Mouse (Mus musculus): Measurements from ENCODE around the gene Dmrt2.
A peak's percentile ranks its signal among the peaks of the same experiment; 100 is the strongest.

Gene Dmrt2

DNA sequence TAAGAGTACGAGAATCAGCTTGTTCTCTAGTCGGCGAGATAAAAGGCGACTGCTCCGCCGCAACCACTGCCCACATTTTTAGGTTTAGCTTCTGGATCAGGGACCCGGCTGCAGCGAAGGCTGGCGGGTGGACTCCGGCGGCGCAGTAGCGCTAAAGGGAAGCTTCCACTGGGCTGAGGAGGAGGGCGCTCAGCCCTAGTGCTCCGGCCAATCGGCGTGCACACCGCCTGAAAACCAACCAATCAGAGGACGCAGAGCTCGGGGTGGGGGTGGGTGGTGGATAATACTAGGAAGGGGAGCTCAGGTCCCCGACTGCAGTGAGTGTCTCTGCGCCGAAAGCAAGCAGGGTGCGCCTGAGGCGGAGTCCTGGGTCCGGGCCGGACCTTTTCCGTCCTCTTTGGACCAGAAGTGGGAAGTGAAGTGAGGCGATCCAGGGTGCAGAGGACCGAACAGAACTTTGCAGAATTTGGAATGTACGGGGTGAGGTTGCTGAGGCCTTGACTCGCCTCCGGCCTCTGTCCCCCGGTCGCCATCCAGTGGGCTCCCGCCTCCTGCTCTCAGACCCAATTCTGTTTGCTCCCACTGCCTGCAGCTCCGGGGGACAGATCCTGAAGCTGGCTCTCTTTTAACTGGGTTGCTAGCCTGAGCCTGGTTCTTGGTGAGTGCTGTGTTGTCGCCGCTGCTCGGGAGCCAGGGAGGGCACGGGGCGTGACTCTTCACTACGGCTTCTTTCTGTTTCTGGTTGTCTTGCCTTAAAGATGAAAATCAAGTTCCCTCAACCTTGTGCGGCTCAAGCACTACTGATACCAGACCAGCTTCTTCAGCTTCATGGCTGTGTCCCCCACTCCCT lies at the start of gene Dmrt2:
Gene Dmrt2, plus strand, starts transcription at position 311 of the 850 bp plus-strand sequence.
- peak; percentile 20 to 70 for DNase-seq (ENCODE audit: low spot score in 2 of 2)

DNA sequence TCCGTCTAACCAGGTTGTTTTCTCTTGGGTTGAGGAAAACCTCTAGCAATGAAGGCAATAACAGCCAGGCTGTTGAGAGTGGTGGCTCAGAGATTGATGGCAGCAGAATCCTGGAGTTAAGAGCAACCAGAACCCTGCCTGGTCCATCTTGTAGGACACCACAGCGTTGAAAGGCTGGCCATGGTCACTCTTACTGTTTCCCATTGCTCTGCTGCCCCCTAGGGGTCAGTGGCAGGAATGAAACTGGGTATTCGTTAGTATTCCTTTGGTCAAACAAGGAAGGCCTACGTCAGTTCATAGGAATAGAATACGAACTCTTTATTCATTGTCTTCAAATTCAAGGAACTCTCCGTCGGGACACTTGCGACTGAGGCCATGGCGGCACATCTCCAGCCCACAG lies 43.7 kb upstream of the Dmrt2 start:
- peak; percentile 55 to 60 for DNase-seq (ENCODE audit: low spot score in 2 of 2)

DNA sequence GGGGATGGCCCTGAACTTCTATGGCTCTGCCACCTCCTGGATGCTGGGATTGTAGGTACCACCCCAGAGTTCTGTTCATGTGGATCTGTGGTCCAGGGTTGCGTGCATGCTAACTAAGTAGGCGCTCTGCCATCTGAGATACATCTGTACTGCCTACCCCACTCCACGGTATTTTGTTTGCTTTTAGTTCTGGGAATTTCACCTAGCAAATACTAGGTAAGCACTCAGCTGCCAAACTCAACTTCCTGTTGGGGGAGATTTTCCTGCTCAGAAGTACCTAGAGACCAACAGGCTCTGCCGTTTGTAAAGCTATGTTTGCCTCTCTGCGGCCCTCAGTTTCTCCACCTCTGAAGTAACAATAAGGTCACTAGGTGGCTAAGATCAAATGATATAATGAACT lies 37.1 kb upstream of the Dmrt2 start:
- DNase-seq (ENCODE audit: low spot score in 2 of 2): no peak

DNA sequence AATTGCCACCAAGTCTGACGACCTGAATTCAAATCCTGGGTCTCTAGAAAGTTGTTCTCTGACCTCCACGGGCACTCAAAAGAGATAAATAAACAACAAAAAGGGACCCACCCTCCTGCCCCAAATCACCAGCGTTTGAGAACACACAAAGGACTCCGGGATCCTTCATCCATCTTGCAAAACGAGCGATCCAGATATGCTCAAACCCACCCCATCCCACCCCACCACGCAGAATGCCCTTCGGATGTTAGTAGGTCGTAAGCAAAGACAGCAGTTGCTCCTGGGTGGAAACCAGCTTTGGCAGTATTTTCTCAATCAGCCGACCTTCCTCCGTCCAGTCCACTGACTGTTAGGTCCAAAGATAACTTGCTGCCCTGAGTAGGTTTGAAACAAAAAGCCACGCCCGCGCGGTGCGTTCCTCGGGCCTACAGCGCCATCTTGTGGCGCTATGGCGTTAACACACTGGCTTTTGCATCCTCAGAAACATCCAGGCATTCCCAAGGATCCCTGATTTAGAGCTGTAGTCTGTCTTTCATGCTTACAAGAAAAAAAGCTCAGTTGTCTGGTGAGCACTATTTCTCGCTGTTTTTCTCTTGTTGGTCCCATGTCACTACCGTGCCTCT lies 36.5 kb upstream of the Dmrt2 start:
- DNase-seq (ENCODE audit: low spot score in 2 of 2): peak; percentile 54 to 61

DNA sequence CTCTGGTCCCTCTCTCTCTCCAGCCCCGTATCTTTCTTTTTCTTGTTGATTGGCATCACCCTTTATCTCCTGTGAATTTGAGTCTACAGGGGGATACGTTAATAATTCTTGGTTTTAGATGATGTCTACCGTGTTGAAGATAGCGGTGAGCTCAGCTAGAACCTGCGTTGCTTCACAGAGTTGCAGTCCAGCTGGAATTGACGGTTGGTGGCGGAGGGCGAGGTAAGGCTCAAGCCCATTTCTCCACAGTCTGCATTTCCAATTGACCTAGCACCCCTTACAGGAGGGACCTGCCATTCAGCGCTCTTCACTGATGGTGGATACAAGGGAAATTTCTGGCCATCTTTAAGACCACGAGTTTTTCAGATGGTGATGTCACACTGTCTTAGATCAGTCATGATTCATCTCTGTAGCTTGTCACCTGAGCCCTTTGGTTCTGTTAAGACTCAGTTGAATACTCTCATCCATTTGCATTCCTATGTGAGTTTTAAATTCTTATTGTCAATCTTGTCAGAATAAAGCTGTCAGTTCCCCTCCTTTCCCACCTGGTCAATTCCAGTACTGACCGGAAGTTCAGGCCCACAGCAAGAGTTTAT lies 33.3 kb upstream of the Dmrt2 start:
- DNase-seq (ENCODE audit: low spot score in 2 of 2): no peak

DNA sequence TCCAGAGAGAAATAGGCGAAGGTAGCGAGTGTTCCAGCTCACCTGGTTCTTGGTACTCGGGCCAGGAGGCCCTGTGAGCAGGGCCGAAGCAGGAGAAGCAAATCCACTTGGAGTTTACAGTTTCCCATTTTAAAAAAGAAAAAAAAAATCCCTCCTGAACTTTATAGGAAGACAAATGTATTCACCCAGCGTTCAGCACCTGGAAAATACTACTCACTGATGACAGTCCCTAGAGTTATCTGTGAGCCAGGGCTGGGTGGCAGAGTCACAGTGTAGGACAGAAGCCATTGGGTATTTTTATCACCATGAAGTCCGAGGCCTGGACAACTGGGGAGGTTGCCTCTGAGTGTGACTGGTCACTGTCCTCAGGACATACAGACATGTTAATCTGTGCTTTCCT lies 30.4 kb upstream of the Dmrt2 start:
- DNase-seq (ENCODE audit: low spot score in 2 of 2): no peak

DNA sequence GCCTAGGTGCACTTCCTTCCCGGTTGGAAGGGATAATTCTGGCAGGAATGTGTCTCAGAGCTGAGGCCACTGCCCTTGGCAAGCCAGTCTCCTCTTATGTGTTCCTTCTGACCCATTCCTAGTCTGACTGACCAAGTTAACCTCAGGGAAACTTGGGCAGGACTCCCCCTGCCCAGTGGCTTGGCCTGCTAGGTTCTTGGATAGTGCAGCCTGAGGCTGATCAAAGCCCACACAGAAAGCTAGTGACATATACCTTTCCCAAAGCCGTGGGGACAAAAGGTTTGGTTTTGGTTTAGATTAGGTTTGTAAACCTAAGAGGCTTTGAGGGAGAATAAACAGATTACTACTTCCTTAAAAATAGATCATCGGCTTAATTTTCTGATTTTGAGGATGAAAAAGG lies 25.1 kb upstream of the Dmrt2 start:
- DNase-seq (ENCODE audit: low spot score in 2 of 2): no peak

DNA sequence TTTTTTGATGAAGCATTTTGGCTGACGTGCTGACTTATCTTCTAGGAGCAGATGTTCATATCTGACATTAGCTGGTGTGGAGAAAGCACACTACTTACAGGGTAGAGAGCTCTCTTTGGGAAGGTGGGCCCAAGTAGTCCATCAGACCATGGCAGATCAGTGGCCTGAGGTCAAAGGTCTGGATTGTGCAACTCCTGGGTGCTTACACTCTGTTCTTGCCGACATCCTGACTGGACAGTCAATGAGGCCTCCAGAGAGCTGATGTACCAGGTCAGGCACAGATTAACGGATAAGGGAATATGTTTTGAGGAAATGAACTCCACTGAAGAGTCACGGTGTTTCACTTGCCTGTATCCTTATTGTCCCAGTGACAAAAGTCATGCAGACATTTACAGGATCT lies 23.5 kb upstream of the Dmrt2 start:
- DNase-seq (ENCODE audit: low spot score in 2 of 2): no peak

DNA sequence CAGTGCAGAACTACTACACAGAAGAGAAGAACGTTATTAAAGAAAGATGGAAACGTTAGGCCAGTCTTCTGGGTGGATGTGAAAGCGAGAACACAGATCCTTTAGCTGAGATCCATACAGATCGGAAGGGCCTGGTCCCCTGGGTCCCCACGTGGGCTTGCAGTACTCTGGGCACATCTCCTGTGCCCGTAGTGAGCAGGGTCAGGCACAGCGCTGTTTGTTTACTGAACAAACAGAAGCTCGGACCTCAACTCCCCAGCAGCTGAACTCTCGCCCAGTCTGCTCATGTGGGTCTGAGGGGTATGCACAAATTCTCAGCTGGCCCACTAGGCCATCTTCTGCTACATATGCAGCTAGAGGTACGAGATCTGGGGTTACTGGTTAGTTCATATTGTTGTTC lies 21.7 kb upstream of the Dmrt2 start:
- no peak for DNase-seq (ENCODE audit: low spot score in 2 of 2)

DNA sequence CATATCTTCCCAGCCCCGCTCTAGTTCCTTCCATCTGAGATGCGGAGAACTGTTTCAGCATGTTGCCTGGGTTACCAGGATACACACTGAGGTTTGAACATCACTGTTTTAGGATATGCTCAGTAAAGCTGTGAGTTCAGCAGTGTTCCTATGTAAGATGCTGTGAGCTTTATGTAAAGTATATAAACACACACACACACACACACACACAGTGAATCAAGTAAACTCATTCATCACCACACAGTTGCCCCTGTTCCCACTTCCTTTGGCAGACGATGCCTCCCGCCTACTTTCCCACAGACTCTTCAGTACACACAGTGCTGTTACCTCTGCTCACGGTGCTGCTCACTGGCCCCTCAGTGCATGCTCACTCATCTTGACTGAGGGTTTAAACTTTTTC lies 19.7 kb upstream of the Dmrt2 start:
- DNase-seq (ENCODE audit: low spot score in 2 of 2): no peak

DNA sequence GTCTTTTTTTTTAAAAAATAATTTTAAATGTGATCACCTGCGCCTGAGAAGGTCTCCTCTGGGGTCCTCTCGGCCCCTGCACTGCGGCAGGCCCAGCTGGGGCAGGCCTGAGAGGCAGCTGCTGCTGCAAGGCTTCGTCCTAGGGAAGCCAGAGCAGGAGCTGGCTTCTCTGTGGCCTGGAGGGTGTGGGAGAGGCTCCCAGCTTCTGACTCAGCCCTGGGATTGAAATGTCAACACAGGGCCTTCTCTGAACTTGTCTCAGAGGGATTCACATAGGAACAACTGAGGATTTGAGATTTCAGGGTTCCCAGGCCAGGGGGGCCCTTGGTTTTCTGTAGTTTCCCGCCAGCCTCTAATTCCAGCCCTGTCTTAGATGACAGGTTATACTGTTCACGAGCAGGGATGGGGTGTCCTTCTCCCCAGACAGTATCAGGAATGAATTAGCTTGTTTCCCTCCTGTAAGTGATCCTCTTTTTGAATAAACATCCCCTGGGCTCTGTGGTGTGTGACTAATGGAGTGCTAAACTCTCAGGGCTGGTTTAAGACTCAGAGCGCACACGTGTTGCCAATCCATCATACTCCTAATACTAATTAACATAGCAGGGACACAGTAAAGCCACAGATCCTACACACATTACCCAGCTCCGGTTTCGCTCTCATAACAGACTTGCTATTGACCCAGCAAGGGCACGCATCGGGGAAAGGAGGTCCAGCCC lies 18.0 kb upstream of the Dmrt2 start:
- no peak for DNase-seq (ENCODE audit: low spot score in 2 of 2)

DNA sequence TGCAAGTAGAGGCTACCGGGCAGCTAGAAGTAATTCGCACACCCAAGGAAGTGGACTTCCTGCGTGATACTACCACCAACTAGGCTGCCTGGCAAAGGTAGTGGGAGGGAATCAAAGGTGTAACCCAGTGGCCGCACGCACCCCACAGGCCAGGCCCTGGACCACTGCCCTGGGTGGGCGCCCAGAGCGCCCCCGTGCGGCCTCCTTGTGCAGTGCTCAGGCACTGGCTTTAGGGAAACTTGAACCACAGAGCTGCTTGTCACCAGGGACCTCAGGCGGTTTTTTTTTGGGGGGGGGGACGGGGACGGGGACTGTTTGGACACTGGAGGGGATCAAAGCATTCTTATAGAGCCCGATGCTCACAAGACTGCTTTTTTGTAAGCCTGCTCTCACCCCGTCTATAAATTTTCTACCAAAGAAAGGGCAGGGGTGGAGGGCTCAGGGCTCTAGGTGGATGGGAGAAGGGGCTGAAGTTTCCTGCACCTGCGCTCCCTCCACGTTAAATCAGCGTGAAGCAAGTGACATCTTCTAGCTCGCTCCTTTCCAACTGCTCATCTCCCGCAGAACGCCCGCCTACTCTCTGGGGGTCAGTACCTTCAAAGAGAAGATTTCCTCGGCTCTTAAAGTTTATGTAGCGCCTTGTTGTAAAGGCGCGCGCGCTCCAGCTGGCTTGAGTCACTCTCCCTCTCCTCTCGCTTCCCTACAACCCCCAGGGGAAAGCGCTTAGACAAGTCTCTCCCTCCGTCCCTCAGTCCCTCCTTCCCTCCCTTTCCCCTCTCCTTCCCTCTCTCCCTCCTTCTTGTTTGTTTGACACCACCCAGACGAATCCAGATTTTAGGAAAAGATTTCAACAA lies 6.5 kb upstream of the Dmrt2 start:
- no peak for DNase-seq (ENCODE audit: low spot score in 2 of 2)

DNA sequence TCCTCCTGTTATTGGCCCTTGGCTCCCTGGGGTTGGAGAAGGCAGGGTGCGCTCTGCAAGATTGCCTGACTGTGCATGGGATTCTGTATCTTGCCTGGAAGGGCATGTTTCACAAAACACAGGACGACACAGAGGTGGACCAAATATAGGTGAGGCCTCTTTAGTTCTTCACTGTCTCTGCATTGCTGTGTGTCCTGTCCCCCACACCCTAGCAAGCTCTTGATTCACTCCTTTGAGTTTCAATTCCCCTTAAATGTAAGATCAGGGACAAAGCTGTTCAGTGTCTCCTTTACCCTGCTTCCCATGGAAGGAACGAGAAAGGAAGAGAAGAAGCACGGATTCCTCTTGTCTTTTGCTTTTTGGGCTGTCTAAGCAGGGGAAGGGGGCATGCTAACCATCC lies 4.4 kb upstream of the Dmrt2 start:
- no peak for DNase-seq (ENCODE audit: low spot score in 2 of 2)

DNA sequence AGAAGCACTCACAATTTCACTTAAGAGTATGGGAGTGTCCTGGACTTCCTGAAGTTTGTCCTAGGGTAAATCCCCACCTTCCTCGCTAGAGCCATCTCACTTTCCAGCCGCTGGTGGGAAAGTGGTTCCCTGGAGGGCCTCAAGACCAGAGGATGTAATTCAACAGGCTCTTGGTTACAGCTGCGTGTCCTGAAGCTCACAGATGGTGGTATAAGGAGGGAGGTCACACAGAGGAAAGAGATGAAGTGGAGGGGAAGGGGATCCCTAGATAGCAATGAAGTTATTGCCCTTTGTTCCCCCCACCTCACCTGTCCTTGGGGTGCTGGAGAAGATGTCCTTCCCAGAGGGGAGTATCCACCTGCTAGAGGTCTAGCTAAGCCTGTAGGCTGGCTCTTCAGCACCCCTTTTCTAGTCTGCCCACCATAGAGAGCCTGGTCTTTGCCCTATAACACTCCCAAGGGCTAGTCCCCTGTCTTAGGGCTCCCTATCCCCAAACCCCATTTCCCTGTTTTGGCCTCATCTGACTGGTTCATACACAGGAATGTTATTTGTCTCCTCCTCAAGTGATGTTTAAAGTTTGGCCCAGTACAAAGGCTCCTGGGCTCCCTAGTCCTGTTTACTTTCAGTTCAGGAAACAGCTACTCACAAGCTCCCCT lies 2.5 kb upstream of the Dmrt2 start:
- DNase-seq (ENCODE audit: low spot score in 2 of 2): no peak

DNA sequence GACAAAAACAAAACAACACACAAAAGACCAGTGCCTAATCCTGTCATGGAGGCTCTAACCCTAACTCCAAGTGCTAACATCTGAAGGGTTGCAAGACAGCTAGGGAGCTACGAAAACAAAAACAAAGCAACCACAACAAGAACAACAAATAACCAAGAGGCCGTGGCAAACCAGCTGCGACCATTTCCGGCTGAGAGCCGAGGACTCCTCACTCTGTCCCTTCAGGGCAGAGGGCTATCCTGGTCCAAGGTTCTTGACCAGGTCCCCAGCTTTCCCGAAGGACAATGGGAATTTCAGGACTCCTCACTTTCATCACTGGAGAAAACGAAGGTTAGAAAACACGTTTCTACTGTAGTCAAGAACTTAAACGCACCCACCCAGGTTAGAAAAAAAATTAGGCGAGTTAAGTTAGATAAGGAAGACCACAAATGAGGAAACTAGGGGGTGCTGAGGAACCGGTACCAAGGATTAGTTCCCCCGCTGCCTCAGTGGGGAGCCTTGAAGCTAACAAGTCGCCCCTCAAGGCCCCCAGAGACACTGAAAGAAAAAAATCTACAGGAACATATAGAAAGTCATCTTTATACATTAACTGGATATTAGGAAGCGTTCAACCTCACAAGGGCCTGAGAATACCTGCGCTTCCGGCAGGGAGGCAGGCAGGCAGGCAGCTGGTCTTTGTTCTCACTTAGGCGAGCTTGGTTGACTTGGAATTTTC lies 1.5 kb upstream of the Dmrt2 start:
- no peak for DNase-seq (ENCODE audit: low spot score in 2 of 2)

DNA sequence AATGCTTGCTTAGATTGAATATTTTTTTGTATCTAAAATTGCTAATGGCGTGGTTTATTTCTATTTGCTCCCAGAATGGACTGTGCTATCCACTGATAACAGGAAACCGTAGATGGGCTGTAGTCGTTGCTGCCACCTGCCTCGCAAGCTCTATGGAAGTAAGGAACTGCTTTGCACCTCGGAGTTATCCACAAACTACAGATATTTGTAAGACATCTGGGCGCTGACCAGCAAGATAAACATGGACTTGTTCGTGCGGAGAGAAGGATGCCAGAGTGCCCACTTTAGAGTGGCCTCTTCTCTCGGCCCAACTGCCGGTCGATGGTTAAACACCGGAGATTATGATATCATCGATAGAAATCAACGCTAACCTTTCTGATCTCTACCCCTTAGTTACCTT lies 530 bp upstream of the Dmrt2 start:
- no peak for DNase-seq (ENCODE audit: low spot score in 2 of 2)

DNA sequence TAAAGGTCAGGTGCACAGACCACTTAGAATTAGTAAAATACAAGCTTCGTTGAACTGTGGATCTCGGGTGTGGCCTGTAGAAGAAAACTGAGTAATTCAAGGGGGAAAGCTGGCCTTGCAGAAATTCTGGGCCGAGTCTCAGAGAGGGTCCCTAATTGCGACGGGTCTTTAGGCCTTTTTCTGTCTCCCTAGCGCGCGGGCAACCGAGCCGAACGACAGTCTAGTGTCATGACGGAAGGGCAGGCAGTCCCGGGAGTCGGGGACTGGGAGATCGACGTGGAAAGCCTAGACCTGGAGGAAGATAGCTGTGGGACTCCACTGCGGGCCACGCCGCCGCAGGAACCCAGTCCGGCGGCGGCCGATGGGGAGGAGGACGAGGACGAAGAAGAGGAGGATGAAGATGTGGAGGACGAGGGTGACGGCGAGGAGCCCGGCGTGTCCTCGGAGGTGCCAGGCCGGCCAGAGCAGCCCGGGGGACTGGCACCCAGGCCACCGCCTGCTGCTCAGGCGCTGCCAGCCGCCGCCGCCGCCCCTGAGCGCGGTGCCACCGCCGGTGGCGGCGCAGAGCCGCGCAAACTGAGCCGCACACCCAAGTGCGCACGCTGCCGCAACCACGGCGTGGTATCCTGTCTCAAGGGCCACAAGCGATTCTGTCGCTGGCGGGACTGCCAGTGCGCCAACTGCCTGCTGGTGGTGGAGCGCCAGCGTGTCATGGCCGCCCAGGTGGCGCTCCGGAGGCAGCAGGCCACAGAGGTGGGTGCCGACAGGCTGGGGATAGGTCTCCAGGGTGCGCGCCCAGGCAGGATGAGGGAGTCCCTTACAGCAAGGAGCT lies 1.2 kb downstream of the Dmrt2 start:
- peak in 1 of 2 experiments; percentile 29 for DNase-seq (ENCODE audit: low spot score in 2 of 2)

DNA sequence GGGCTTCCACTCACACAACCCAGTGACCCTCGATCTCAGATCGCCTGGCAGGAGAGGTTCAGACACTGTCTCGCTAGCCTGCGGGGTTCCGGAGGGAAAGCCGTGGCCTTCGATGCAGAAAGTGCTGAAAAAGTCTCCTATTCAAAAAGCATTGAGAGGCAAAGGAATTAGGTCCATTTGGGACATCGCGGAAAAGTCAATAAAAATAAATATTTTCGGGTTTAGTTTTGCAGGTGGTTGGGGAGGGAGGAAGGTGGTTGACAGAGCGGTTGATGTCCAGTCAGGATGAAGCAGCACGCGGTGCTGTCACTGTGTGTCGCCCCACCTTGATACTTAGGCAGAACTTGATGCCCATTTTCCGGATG lies 1.8 kb downstream of the Dmrt2 start:
- no peak for DNase-seq (ENCODE audit: low spot score in 2 of 2)

DNA sequence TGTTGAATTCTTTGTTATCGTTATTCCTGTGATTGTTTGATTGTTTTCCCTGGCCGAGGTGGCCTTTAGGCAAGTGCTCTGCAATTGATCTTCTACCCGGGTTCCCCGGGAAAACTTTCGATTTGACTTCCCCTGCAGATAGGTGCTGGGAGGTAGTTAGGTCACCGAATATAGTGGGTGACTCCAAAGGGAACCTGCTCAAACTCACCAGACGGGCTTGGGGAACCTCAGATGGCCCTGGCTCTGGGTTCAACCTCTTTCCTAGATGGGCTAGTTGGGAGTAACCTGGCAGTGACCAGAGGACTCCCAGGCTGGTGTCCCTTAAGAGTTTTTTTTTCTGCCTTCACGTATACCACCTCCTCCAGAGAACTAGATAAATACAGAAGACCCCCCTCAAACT lies 2.5 kb downstream of the Dmrt2 start:
- no peak for DNase-seq (ENCODE audit: low spot score in 2 of 2)

All from urinary bladder, postnatal 36 days (tissue).